Mouse (Mus musculus): Measurements from ENCODE around the gene Cdkl3.
"Not testable (repeated sequence)": the region's sequence is repeated elsewhere in the genome, so short reads cannot be mapped to it uniquely, and the experiment has no call there.

Gene Cdkl3

DNA sequence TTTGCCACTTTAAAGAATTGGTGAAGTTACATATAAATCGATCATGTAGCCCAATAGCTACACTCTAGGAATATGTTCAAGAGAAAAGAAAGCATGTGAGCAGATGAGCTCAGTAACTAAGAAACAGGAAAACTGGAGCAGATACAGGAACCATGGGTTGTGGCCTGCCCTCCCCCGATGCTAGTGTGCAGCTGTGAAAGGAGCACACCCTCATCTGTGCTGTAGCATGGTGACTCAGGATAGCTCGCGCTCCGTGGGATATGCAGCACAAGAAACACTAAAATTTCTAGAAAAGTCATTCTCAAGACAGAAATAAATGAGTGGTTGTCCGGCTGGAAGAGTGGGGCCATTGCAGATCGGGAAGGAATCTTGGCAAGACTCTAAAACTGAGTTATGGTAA is 113.1 kb downstream of the Cdkl3 start:
- no peak for DNase-seq (ENCODE audit: low read depth, low spot score)

DNA sequence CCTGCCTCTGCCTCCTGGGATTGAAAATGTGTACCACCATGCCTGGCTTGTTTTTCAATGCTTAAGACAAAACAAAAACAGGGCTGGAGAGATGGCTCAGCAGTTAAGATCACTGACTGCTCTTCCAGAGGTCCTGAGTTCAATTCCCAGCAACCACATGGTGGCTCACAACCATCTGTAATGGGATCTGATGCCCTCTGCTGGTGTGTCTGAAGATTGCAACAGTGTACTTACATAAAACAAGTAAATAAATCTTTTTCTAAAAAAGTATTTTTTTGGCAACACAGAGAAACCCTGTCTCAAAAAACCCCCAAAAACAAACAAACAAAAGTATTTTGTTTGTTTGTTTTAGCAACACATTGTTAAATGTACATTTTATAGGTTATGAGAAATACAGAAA is 116.4 kb downstream of the Cdkl3 start:
- DNase-seq (ENCODE audit: low read depth, low spot score): not testable (repeated sequence)

DNA sequence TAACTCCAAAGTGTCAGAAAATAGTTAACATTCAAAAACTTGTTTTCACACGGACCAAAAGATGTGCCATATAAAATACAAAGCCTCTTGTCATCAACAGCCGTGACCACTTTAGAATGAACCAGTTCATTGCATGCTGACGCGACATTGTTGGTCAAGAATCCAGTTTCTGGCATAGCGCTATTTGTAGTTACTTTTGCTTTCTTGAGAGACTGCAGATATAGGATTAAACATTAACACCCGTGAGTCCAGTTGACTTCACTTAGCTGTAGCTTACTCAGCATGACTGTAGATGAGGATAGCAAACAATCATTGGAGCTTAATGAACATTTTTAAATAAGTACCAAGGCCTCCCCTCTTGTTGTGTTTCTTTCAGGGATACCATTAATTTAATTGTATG is 118.0 kb downstream of the Cdkl3 start:
- no peak for DNase-seq (ENCODE audit: low read depth, low spot score)

DNA sequence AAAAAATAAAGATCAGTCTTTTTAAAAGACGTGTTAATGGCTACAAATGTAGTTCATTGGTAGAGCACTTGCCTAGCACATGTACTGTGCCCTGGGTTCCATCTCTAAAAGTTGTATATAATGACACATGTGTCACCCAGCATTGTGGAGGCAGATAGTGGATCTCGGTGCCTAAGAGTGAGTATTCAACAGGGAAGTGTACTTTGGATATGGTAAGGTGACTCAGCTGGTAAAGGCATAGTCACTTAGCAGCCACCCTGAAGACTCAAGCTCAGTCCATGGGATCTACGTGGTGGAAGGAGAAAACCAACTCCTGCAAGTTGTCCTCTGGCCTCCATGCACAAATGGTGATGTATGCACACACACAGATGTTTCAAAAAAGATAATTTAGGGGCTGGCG is 120.4 kb downstream of the Cdkl3 start:
- no peak for DNase-seq (ENCODE audit: low read depth, low spot score)

DNA sequence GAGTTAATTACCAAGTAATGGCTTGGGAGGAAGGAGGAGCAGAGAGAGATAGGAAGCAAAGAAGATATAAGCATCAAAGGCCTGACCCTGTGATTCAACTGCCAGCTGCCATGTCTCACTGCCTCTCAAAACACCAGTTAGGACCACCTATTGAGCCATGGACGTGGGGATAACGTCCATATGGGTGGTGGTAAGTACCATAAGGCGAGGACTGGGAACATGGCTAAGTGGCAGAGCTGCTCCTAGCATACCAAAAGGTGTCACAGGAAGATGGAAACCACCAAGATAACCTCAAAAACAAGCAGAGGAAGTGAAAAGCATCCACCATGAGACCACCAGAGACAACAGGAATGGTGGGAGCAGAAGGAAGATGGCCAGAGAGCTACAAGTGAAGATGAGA is 123.1 kb downstream of the Cdkl3 start:
- no peak for DNase-seq (ENCODE audit: low read depth, low spot score)

DNA sequence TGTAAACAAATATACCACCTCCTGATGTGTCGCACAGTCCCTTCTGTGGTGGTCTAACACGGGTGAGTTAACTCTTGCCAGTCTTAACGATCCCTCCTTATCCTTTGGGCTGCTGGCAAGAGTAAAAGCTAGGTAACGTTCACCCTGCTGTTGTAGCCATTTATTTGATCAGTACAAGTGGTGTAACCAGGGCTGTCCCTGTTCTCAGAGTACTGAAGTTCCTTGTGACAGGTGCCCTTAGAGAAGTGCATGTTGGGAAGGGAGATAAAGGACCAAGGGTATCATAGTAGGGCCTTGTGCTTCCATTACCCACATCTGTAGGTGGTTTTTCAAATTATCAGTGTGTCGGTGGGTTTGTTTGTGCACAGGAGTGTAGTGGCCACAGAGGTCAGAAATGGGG is 123.7 kb downstream of the Cdkl3 start:
- DNase-seq (ENCODE audit: low read depth, low spot score): no peak

DNA sequence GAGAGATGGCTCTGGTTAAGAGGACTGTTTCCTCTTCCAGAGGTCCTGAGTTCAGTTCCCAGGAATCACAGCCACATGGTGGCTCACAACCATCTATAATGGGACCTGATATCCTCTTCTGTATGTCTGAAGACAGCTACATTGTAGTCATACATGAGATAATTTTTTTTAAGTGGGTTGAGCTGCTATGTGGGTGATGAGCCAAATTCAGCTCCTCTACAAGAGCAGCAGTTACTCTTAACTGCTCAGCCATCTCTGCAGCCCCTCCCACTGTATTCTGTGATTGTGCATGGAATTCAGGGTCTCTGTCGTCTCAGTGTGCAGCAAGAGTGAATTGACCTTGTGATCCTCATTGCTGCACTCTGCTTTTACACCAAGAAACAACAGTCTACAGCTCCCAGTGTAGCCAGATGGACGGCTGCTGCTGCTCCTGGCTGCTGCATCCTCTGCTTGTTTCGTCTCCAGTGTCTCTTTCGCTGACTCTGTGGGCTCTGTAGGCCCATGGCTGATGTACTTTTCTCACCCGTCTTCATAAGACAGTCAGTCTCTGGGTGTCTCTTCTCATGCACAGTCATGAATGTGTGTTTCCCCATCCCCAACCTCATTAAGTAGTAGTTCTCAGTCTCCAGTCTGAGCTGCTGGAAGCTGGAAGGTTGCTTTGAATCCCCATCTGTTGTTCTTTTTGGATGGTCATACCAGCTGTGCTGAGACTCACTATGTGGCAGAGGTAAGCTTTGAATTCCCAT is 124.5 kb downstream of the Cdkl3 start:
- DNase-seq (ENCODE audit: low read depth, low spot score): no peak

DNA sequence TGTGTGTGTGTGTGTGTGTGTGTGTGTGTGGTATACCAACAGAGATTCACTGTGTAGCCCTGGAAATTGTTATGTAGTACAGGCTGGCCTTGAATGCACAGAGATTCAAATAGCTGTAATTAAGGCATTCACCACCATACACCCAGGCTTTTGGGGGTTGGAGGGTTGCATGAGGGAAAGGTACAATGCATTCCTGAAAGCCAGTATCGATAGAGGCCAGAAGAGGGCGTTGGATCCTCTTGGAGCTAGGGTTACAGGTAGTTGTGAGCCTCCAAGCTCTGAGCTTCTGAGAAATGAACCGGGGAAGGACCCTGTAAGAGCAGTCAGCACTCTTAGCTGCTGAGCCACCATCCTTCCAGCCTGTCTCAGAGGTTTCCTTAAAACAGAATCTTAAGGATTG is 125.2 kb downstream of the Cdkl3 start:
- peak; percentile 35 for DNase-seq (ENCODE audit: low read depth, low spot score)

DNA sequence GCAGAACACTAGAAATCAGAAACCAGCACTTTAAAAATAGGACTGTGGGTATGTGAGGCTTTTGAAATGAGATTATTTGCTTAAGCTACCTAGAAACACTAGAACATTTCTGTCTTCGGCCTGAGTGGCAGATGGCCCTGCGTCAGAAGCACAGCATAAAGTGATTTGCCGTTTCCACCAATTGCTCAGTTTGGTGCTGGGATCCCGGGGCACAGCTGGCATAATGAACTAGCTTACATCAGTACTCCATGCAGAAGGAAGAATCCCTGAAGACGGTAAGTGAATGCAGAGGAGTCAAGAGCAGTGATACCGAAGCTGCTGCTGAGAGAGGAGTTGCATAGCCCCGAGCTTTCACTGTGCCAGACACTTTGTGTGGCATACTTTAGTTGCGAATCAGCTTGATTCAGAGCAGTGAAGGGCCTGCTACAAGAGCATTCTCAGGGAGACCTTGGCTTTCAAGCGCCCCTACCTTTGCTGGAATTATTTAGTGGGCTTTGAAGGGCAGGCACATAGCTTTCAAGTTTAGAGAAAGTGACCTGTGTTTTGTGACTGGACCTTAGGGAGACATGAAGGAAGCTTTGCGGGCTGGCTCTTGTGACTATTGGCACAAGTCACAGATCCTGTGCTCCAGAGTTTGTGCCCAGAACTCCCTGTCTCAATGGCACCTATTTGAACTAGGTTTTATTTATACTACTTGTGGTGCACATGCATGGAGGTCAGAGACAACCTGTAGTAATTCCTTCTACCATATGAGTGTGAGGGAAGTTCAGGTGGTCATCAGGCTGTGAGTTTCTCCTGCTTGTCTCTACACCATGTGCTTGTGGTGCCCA is 125.8 kb downstream of the Cdkl3 start:
- DNase-seq (ENCODE audit: low read depth, low spot score): no peak

DNA sequence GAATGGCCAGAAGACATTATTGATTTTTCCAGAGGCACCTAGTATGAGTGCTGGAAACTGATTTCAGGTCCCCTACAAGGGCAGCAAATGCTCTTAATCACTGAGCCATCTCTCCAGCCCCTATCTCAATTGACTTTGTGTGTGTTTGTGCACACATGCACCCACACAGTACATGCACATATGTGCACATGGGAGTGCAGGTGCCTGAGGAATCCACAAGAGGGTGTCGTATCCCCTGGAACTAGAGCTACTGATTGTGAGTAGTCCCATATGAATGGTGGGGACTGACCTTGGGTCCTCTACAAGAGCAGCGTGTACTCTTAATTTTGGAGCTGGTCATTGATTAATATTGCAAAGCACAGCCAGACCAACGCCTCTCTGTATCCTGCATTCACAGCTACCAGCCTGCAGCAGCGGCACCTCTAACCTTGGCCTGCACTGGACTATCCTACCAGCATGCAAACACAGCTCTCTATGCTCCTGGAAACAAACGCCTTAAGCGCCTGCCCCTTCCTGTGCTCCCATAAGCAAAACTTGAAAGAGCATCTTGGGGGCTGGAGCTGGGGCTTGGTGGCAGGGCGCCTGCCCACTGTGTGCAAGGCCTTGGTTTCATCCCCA is 126.5 kb downstream of the Cdkl3 start:
- DNase-seq (ENCODE audit: low read depth, low spot score): peak; percentile 25
